Mouse (Mus musculus): ENCODE measurements at regions not wholly inside any gene's neighbourhood (a gene's known extent, or its start where the extent isn't known, plus 50 kb on each side); places are given as distances from the start of the nearest gene placed in this dataset.
"Not testable (repeated sequence)": the region's sequence is repeated elsewhere in the genome, so short reads cannot be mapped to it uniquely, and the experiment has no call there.

- in situ Hi-C loops (cut with MboI; ENCODE audit: low sequenced_read_pairs), result no loop called here
Observed at GRCm38 (mm10) chr13:4858341-4858740, 249.4 kb upstream of the Akr1e1 start.

GRCm38 (mm10) chr13:4839481-4839880 is 230.5 kb upstream of the Akr1e1 start:
- in situ Hi-C loops (cut with MboI; ENCODE audit: low sequenced_read_pairs), result not testable (repeated sequence)

- in situ Hi-C loops (cut with MboI; ENCODE audit: low sequenced_read_pairs), result no loop called here
Observed at GRCm38 (mm10) chr13:4826756-4827155, 217.8 kb upstream of the Akr1e1 start.

GRCm38 (mm10) chr13:4825749-4826148 is 216.8 kb upstream of the Akr1e1 start:
- in situ Hi-C loops (cut with MboI; ENCODE audit: low sequenced_read_pairs), result not testable (repeated sequence)

- in situ Hi-C loops (cut with MboI; ENCODE audit: low sequenced_read_pairs), result no loop called here
Observed at GRCm38 (mm10) chr13:4806876-4807275, 197.9 kb upstream of the Akr1e1 start.

GRCm38 (mm10) chr13:4800666-4801065 is 191.7 kb upstream of the Akr1e1 start:
- in situ Hi-C loops (cut with MboI; ENCODE audit: low sequenced_read_pairs), result no loop called here

GRCm38 (mm10) chr13:4791139-4791538 is 182.2 kb upstream of the Akr1e1 start:
- in situ Hi-C loops (cut with MboI; ENCODE audit: low sequenced_read_pairs), result no loop called here

- in situ Hi-C loops (cut with MboI; ENCODE audit: low sequenced_read_pairs), result no loop called here
Observed at GRCm38 (mm10) chr13:4790414-4790813, 181.4 kb upstream of the Akr1e1 start.

GRCm38 (mm10) chr13:4783290-4783689 is 174.3 kb upstream of the Akr1e1 start:
- in situ Hi-C loops (cut with MboI; ENCODE audit: low sequenced_read_pairs), result no loop called here

- in situ Hi-C loops (cut with MboI; ENCODE audit: low sequenced_read_pairs), result not testable (repeated sequence)
Observed at GRCm38 (mm10) chr13:4778264-4778823, 169.4 kb upstream of the Akr1e1 start.

GRCm38 (mm10) chr13:4776855-4777254 is 167.9 kb upstream of the Akr1e1 start:
- in situ Hi-C loops (cut with MboI; ENCODE audit: low sequenced_read_pairs), result no loop called here

- in situ Hi-C loops (cut with MboI; ENCODE audit: low sequenced_read_pairs), result no loop called here
Observed at GRCm38 (mm10) chr13:4772324-4772723, 163.3 kb upstream of the Akr1e1 start.

- in situ Hi-C loops (cut with MboI; ENCODE audit: low sequenced_read_pairs), result no loop called here
Observed at GRCm38 (mm10) chr13:4771120-4772075, 162.4 kb upstream of the Akr1e1 start.

- in situ Hi-C loops (cut with MboI; ENCODE audit: low sequenced_read_pairs), result no loop called here
Observed at GRCm38 (mm10) chr13:4759965-4760364, 151.0 kb upstream of the Akr1e1 start.

GRCm38 (mm10) chr13:4756529-4756928 is 147.6 kb upstream of the Akr1e1 start:
- in situ Hi-C loops (cut with MboI; ENCODE audit: low sequenced_read_pairs), result no loop called here

- in situ Hi-C loops (cut with MboI; ENCODE audit: low sequenced_read_pairs), result no loop called here
Observed at GRCm38 (mm10) chr13:4742930-4743329, 134.0 kb upstream of the Akr1e1 start.

GRCm38 (mm10) chr13:4716299-4716698 is 107.3 kb upstream of the Akr1e1 start:
- in situ Hi-C loops (cut with MboI; ENCODE audit: low sequenced_read_pairs), result not testable (repeated sequence)

- in situ Hi-C loops (cut with MboI; ENCODE audit: low sequenced_read_pairs), result no loop called here
Observed at GRCm38 (mm10) chr13:4714724-4715123, 105.8 kb upstream of the Akr1e1 start.

GRCm38 (mm10) chr13:4712698-4713097 is 103.7 kb upstream of the Akr1e1 start:
- in situ Hi-C loops (cut with MboI; ENCODE audit: low sequenced_read_pairs), result no loop called here

- in situ Hi-C loops (cut with MboI; ENCODE audit: low sequenced_read_pairs), result not testable (repeated sequence)
Observed at GRCm38 (mm10) chr13:4699591-4699990, 90.6 kb upstream of the Akr1e1 start.

GRCm38 (mm10) chr13:4666375-4667140 is 57.6 kb upstream of the Akr1e1 start:
- in situ Hi-C loops (cut with MboI; ENCODE audit: low sequenced_read_pairs), result loop anchor here (10.0 kb wide), 1 partner anchor 1808 kb away; no protein-coding TSS in a partner anchor
